Mouse (Mus musculus) erythroblast, embryonic 14.5 days (primary cell): ENCODE results near the gene Upb1. TPM values are rescaled to one million over a fixed set of nuclear protein-coding genes. Genes with fewer than 3 reads are reported as not detected.

ENCODE experiments used
- H3K27me3 ChIP-seq: 2 replicates; pipeline ENCODE4 v1.6.1; 2012; ENCODE audit warnings: inconsistent platforms; ENCODE audit not compliant: control insufficient read depth
- H3K36me3 ChIP-seq: 2 replicates; pipeline ENCODE4 v1.6.1; 2012; ENCODE audit warnings: mild to moderate bottlenecking, inconsistent platforms; ENCODE audit not compliant: control insufficient read depth
- H3K4me1 ChIP-seq: 2 replicates; pipeline ENCODE4 v1.6.1; 2012; ENCODE audit warnings: inconsistent platforms; ENCODE audit not compliant: control insufficient read depth
- H3K4me3 ChIP-seq: replicated peaks from 2 replicates; pipeline ENCODE3; 2012; ENCODE audit warnings: moderate library complexity, mild to moderate bottlenecking, inconsistent platforms
- H3K9me3 ChIP-seq: 2 replicates; pipeline ENCODE4 v1.6.1; 2012; ENCODE audit warnings: low read length, inconsistent platforms, mixed read lengths; ENCODE audit not compliant: control insufficient read depth
- GATA1 ChIP-seq: IDR thresholded peaks from 2 replicates; pipeline ENCODE4 v1.6.1; 2012; ENCODE audit warnings: low read length, inconsistent platforms, mixed read lengths
- TAL1 ChIP-seq: IDR thresholded peaks from 3 replicates; pipeline ENCODE4 v1.6.1; 2012; ENCODE audit warnings: low read length, inconsistent platforms, mixed read lengths
- polyA plus RNA-seq: library from polyadenylated mRNA; stranded (reverse); fragments of >175 nt; gene quantifications from 2 replicates; pipeline ENCODE4 v1.2.3, GENCODE M21; 2012

Gene Upb1
- polyA plus RNA-seq, 1 experiment: not detected

DNA sequence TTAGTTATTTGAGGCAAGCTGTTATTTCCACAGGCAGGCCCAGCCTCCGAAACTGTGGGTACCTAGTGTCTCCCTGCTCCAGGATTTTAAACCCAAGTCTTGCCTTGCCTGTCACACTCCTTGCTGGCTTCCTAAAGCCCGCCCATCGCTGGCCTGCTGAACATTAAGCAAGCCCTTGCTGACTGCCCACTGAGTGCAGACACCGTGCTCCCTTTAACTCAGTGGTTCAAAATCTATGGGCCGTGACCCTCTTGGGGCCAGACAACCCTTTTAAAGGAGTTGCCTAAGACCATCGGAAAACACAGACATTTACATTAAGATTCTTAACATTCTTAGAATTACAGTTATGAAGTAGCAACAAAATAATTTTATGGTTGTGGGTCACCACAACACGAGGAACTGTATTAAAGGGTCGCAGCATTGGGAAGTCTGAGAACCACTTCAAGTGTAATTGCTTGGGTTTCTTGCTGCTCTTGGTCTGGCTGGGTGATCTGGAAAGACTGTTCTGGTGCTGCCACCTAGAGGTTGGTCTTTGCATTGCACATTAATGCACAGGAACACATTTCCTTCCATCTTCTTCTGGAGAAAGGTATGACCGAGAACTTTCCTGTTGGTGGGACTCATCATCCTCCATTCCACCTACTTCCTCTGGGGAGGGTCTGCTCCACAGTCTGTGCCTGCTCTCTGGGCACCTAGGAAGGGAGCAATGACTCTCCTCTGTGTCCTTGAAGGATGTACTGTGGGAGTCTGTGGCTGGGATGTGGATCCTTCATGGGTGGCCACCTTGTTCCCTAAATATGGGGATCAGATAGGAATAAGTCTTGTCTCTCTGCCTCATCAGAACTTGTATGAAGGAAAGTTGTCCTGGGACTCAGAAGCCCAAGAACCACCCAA is 85.4 kb downstream of the Upb1 start:
- H3K4me3 ChIP-seq: no peak overlapping the region
- no peaks in the 10 kb centered on the region for H3K9me3 ChIP-seq
- H3K27me3 ChIP-seq: no peaks in the 10 kb centered on the region
- H3K36me3 ChIP-seq: no peaks in the 10 kb centered on the region
- no peaks in the 10 kb centered on the region for H3K4me1 ChIP-seq
- TF ChIP-seq GATA1 (no peak), TAL1 (no peak)

DNA sequence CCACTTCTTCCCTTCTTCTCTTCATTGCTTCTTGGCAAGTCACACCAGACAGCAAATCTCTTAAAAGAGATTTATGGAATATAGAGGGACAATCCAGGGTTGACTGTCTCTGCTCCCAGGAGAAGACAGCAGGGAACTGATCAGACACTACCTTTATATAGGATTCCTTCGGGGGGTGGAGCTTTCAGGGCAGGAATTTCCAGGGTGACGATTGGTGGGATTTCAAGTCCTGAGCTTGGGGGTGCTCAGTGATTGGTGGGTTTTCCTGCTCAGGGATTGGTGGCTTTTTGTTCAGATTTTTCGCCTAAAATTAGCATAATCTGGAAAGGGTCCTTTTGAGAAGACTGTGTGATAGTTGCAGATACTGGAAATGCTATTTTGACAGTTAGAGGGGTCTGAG is 86.2 kb downstream of the Upb1 start:
- Histone ChIP-seq H3K4me1 (no peaks in the 10 kb centered on the region), H3K27me3 (no peaks in the 10 kb centered on the region), H3K36me3 (no peaks in the 10 kb centered on the region), H3K9me3 (no peaks in the 10 kb centered on the region), H3K4me3 (no peak overlapping the region)
- TF ChIP-seq TAL1 (no peak), GATA1 (no peak)

DNA sequence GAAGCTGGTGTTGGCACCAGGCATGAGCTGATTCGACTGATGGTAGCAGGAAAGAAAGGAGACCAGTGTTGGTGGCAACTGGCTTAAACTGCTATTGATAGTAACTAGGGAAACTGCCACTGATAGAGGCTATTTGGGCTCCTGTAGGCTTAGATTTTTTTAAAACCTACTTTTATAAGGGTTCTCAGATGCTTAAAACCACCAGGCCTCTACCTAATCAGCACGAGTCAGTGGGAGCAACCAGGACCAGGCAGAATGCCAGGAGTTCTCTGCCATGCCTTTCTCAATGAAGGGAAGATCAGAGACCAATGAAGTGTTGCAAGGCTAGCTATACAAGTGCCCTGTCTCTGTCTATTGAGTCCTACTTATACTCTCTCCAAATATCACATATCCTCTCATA is 88.6 kb downstream of the Upb1 start:
- peaks cover 5% of the 10 kb centered on the region; the same call in 1 of the 2 replicates for H3K4me1 ChIP-seq
- no peak overlapping the region for H3K4me3 ChIP-seq
- TF ChIP-seq TAL1 (no peak), GATA1 (no peak)
- H3K27me3 ChIP-seq: no peaks in the 10 kb centered on the region; the same call in 1 of the 2 replicates
- H3K36me3 ChIP-seq: no peaks in the 10 kb centered on the region
- no peaks in the 10 kb centered on the region for H3K9me3 ChIP-seq

DNA sequence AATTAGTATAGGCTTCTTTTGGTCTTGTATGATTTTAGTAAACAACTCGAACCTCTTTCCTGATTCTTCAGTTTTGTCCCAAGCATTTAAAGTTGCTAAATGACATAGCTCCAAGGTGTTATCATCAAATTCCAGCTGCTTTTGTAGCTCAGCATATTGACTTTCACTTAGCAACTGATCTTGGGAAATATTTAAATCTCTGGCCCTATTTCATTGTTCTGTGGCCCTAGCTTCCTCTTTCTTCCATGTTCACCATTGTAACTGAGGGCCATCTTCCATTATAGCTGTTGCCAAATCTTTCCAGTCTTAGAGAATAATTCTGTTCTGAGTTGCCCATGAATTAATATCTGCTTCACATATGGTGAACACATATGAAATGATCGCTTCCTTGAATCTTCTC is 89.8 kb downstream of the Upb1 start:
- no peaks in the 10 kb centered on the region for H3K36me3 ChIP-seq
- H3K9me3 ChIP-seq: no peaks in the 10 kb centered on the region
- TF ChIP-seq GATA1 (no peak), TAL1 (no peak)
- no peaks in the 10 kb centered on the region; the same call in 1 of the 2 replicates for H3K27me3 ChIP-seq
- no peak overlapping the region for H3K4me3 ChIP-seq
- H3K4me1 ChIP-seq: peaks cover 5% of the 10 kb centered on the region; the same call in 1 of the 2 replicates

Other genes starting within 250 kb of the Upb1 start
- 0.18 and 0.20 TPM in 2 replicates for gene Specc1l, start 189.0 kb upstream of the Upb1 start, polyA plus RNA-seq
- gene Adora2a, start 84.2 kb upstream of the Upb1 start, polyA plus RNA-seq: not detected in 2 replicates
- 2.6 and 3.9 TPM in 2 replicates for gene Snrpd3, start 116.4 kb downstream of the Upb1 start, polyA plus RNA-seq
- gene Gucd1, start 116.9 kb downstream of the Upb1 start, polyA plus RNA-seq: 14.0 and 14.8 TPM in 2 replicates
- gene Lrrc75b, start 159.2 kb downstream of the Upb1 start, polyA plus RNA-seq: not detected in 2 replicates
- gene Ggt1, start 160.5 kb downstream of the Upb1 start, polyA plus RNA-seq: 0.19 TPM in 1 of 2 replicates, not detected in the other
- gene Ggt5, start 188.2 kb downstream of the Upb1 start, polyA plus RNA-seq: 0.02 TPM in 1 of 2 replicates, not detected in the other
- gene Susd2, start 242.9 kb downstream of the Upb1 start, polyA plus RNA-seq: 0.05 and 0.09 TPM in 2 replicates